Mouse (Mus musculus): ENCODE data around the gene BC048679. TPM values are rescaled to one million over a fixed set of nuclear protein-coding genes. Genes with fewer than 3 reads are reported as not detected.

The BC048679 gene
- polyA plus RNA-seq, 1 experiment from 2014 or later, result not detected

DNA sequence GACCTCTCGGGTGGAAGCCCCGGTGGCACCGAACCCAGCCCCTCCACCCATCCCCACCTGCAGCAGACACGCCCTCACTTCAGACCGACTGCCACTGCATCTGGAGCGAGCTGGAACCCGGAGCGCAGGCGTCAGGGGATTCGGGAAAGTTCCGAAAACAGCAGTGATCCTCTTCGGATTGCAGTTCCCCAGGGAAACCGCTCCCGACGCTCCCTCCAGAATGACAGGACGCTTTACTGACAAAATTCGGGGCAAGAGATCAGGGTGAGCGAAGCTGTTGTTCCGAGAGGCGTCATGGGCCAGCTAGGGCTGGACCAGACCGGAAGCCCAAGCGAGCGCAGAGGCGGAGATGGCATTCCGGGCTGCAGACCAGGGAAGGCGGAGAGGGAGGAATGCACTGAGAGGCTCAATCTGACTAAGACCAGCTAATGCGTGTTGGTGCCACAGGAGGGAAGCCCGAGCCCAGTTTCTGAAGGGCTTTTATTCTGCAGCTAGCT, 42.9 kb downstream of the BC048679 start, which contains the start of gene Cpeb1:
Gene Cpeb1, minus strand, starts transcription at position 311 of the 497 bp plus-strand sequence.
- peak within 1 kb of the TSS; percentile 89 for H3K4me2 ChIP-seq (replicated peaks; ENCODE audit: low read depth, low read length)
- H3K27me3 ChIP-seq (ENCODE audit: control insufficient read depth, insufficient read depth, low read length), result peaks cover 44% of the 10 kb centered on the region

DNA sequence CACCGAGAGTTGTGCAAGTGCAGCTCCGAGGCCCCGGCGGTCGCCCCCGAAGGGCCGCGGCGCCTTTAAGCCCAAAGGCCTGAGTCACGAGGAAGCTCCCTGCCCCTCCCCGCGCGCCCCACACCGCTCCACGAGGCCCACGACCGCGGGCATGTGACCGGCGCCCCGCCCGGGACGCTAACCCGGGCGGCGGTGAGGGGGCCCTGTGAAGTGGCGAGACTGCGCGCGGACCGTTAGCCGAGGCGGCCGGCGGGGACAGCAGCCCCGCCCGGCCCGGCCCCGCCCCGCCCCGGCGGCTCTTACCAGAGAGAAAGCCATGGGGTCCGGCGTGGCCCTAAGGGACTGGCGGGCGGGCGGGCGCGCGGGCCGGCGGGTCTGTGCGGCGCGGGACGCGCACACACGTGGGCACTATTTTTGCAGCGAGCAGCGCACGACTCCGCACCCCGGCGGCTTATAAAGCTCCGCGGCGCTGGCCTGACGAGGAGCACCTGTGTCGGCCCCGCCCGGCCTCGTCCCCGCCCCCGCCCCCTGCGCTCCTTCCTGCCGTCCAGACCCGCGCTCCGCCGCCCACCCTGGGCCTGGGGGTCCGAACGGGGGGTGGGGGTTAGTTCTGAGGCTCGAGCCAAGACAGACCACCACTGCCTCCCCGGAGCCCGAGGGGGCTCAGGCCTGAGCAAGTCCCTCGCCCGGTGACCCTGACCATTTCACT, 43.6 kb downstream of the BC048679 start:
- ATAC-seq (ENCODE audit: low FRiP score), result peak; percentile 58

More for the DNA sequence above, 42.9 kb downstream of the BC048679 start, which contains the start of gene Cpeb1:
- Histone ChIP-seq H3K9me3 (ENCODE audit: control insufficient read depth, low read length) (no peaks in the 10 kb centered on the region), H3K36me3 (ENCODE audit: control insufficient read depth, insufficient read depth, low read length) (no peaks in the 10 kb centered on the region), H3K4me1 (replicated peaks; ENCODE audit: control insufficient read depth, insufficient read depth, low read length) (peaks cover 14% of the 10 kb centered on the region), H3K4me3 (ENCODE audit: low read depth, low read length) (peak within 1 kb of the TSS; percentile 40), H3K9ac (ENCODE audit: low read depth, low read length) (peak within 1 kb of the TSS; percentile 40), H3K27ac (ENCODE audit: low read depth, low read length) (no peak within 1 kb of the TSS)
- peak; percentile 38; the same call in 1 of the 2 replicates for ATAC-seq (ENCODE audit: low FRiP score)
- under 1% methylated on average over 28 of the region's 28 CpGs for WGBS
- peak; percentile 58 for DNase-seq (ENCODE audit: low spot score)

DNA sequence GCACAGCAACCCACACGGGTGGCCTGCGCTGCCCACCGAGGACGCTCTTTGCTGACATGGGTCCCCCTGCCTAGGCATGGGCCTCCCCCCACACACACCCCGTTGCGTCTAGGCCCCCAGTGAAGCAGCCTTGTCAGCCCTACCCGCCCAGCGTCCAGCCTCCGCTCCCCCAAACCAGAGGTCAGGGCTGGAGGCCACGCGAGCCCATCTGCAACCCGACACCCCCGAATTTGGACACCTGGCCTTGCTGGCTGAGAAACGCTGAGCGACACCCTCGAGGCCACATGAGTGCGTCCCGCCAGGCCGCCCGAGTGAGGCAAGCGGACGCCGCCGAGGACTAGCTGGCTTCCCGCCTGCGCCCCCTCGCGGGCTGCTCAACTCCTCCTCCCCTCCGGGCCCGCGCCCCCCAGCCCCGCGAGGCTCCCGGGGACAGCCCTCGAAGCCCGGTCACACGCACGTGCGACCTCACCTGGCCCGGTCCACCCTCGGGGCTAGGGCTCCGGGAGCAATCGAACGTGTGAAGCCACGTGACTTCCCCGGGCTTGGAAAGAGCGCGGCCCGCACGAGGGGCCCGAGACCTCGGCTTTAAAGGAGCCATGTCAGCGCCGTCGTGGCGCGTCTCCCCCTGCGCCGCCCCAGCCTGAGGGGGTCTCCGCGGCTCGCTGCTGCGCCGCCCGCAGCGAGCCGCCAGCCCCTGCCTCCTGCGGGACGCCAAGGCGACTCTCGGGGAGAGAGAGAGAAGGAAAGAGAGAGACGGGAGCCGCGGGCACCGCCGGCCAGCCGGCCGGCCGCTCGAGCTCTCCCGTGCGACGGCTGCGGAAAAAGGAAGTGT, 44.4 kb downstream of the BC048679 start:
- Histone ChIP-seq H3K9ac (ENCODE audit: low read depth, low read length) (no peak overlapping the region), H3K27ac (ENCODE audit: low read depth, low read length) (no peak overlapping the region), H3K4me2 (replicated peaks; ENCODE audit: low read depth, low read length) (peak overlapping the region; percentile 89), H3K36me3 (ENCODE audit: control insufficient read depth, insufficient read depth, low read length) (no peaks in the 10 kb centered on the region), H3K27me3 (ENCODE audit: control insufficient read depth, insufficient read depth, low read length) (peaks cover 44% of the 10 kb centered on the region), H3K9me3 (ENCODE audit: control insufficient read depth, low read length) (no peaks in the 10 kb centered on the region), H3K4me1 (replicated peaks; ENCODE audit: control insufficient read depth, insufficient read depth, low read length) (peaks cover 14% of the 10 kb centered on the region), H3K4me3 (ENCODE audit: low read depth, low read length) (peak overlapping the region; percentile 40)
- 4% methylated on average over 82 of the region's 84 CpGs for WGBS
- peak; percentile 69 for ATAC-seq (ENCODE audit: low FRiP score)
- DNase-seq (ENCODE audit: low spot score), result peak; percentile 70

More for the DNA sequence above, 43.6 kb downstream of the BC048679 start:
- WGBS, result 1% methylated on average over 58 of the region's 87 CpGs
- peaks cover 14% of the 10 kb centered on the region for H3K4me1 ChIP-seq (replicated peaks; ENCODE audit: control insufficient read depth, insufficient read depth, low read length)
- H3K9me3 ChIP-seq (ENCODE audit: control insufficient read depth, low read length), result no peaks in the 10 kb centered on the region
- peaks cover 44% of the 10 kb centered on the region for H3K27me3 ChIP-seq (ENCODE audit: control insufficient read depth, insufficient read depth, low read length)
- peak overlapping the region; percentile 89 for H3K4me2 ChIP-seq (replicated peaks; ENCODE audit: low read depth, low read length)
- H3K9ac ChIP-seq (ENCODE audit: low read depth, low read length), result peak overlapping the region; percentile 40
- H3K36me3 ChIP-seq (ENCODE audit: control insufficient read depth, insufficient read depth, low read length), result no peaks in the 10 kb centered on the region
- no peak overlapping the region for H3K27ac ChIP-seq (ENCODE audit: low read depth, low read length)
- peak overlapping the region; percentile 40 for H3K4me3 ChIP-seq (ENCODE audit: low read depth, low read length)
- DNase-seq (ENCODE audit: low spot score), result peak; percentile 57

DNA sequence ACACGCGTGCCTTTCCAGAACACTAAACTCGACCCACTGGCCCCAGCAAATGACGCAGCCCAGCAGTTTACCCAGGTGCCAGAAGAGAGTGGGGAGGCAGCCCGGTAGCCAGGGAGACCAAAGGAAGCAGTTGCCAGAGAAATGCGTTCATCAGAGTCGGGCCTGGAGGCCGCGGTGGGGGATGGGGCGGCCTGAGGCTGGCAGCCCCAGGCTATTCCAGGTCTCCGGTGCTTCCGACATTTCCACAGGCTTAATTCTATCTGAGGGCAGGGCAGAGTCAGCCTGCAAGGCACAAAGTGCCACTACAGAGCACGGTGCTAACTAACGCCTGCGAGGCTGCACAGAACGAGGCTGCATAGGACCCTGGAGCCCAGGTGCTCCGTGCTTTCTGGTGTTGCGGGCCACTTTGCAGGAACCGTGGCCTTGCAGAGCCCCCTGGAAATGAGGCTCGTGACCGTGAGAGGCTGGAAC, 45.1 kb downstream of the BC048679 start:
- Histone ChIP-seq H3K4me2 (replicated peaks; ENCODE audit: low read depth, low read length) (peak overlapping the region; percentile 89), H3K36me3 (ENCODE audit: control insufficient read depth, insufficient read depth, low read length) (no peaks in the 10 kb centered on the region), H3K4me1 (replicated peaks; ENCODE audit: control insufficient read depth, insufficient read depth, low read length) (peaks cover 14% of the 10 kb centered on the region), H3K9ac (ENCODE audit: low read depth, low read length) (no peak overlapping the region), H3K27me3 (ENCODE audit: control insufficient read depth, insufficient read depth, low read length) (peaks cover 42% of the 10 kb centered on the region), H3K9me3 (ENCODE audit: control insufficient read depth, low read length) (no peaks in the 10 kb centered on the region), H3K27ac (ENCODE audit: low read depth, low read length) (no peak overlapping the region), H3K4me3 (ENCODE audit: low read depth, low read length) (peak overlapping the region; percentile 40; the same call in 1 of the 2 replicates)
- DNase-seq (ENCODE audit: low spot score) (peak; percentile 59), ATAC-seq (ENCODE audit: low FRiP score) (peak; percentile 50; the same call in 1 of the 2 replicates)
- WGBS, result 3% methylated on average over 21 of the region's 21 CpGs

MicroRNA genes within 50 kb of the gene (microRNA counts, 519-probe panel; counts per million panel counts)
- microRNA mmu-miR-1839-3p (not detected), microRNA mmu-miR-1839-5p (3,566 counts per million, percentile 25 among the panel's probes with 10 or more counts)

Other genes starting within 250 kb of the BC048679 start
- 1,086 and 1,110 TPM in 2 replicates for gene Rps17, start 153.0 kb downstream of the BC048679 start, polyA plus RNA-seq (2014; fragmentation: Nextera tagmentation; extraction: Ambion mirVana)
- 1.2 and 1.3 TPM in 2 replicates for gene Cpeb1, start 42.8 kb downstream of the BC048679 start, polyA plus RNA-seq (2014; fragmentation: Nextera tagmentation; extraction: Ambion mirVana)
- 38.7 and 46.7 TPM in 2 replicates for gene Ap3b2, start 4.4 kb downstream of the BC048679 start, polyA plus RNA-seq (2014; fragmentation: Nextera tagmentation; extraction: Ambion mirVana)
- gene Fsd2, start 68.7 kb upstream of the BC048679 start, polyA plus RNA-seq (2014; fragmentation: Nextera tagmentation; extraction: Ambion mirVana), result 0.29 and 0.52 TPM in 2 replicates
- 7.5 and 9.0 TPM in 2 replicates for gene Whamm, start 73.0 kb upstream of the BC048679 start, polyA plus RNA-seq (2014; fragmentation: Nextera tagmentation; extraction: Ambion mirVana)
- 22.2 and 24.4 TPM in 2 replicates for gene Homer2, start 209.2 kb upstream of the BC048679 start, polyA plus RNA-seq (2014; fragmentation: Nextera tagmentation; extraction: Ambion mirVana)